8 mouse cellular contexts compared by ENCODE assay signal in genomic region chrX:71663374-71663773, GRCm38 (mm10). TPM values are rescaled to one million over a fixed set of nuclear protein-coding genes. Genes with fewer than 3 reads are reported as not detected.
DNase-seq lines count a peak whose midpoint lies in the region; ATAC-seq and TF ChIP-seq lines count a peak whose summit lies in the region.

TSS of gene Gpr50 (plus strand) at chrX:71663667.

- in situ Hi-C loops in ES-E14 (cut with MboI; ENCODE audit: low sequenced_read_pairs in 2 of 2, unreplicated experiment in 2 of 2) = loop anchor here (25.0 kb wide), 2 partner anchors 274 to 299 kb away; partner anchors contain the start of genes Fate1 (in 1 of the 2) and Prrg3 (in 1 of the 2)

- peak within 1 kb of the TSS; percentile 84 for H3K4me2 ChIP-seq in heart, embryonic 12.5 days
- H3K4me2 ChIP-seq in midbrain, embryonic 11.5 days = peak within 1 kb of the TSS; percentile 63

- H3K36me3 ChIP-seq in heart, embryonic 12.5 days = no peaks in the 10 kb centered on the region
- no peaks in the 10 kb centered on the region for H3K36me3 ChIP-seq in ES-E14 (ENCODE audit: control insufficient read depth, insufficient read depth, low read length, poor library complexity, severe bottlenecking)
- no peaks in the 10 kb centered on the region for H3K36me3 ChIP-seq in hindbrain, embryonic 10.5 days
- no peaks in the 10 kb centered on the region for H3K36me3 ChIP-seq in midbrain, embryonic 11.5 days (ENCODE audit: control insufficient read depth, insufficient read depth, low read length)

- H3K4me1 ChIP-seq in heart, embryonic 12.5 days (replicated peaks) = no peaks in the 10 kb centered on the region
- H3K4me1 ChIP-seq in ES-E14 (ENCODE audit: control insufficient read depth in 2 of 2, insufficient read depth in 2 of 2, low read length in 2 of 2, poor library complexity in 1 of 2) = no peaks in the 10 kb centered on the region
- no peaks in the 10 kb centered on the region for H3K4me1 ChIP-seq in hindbrain, embryonic 10.5 days (replicated peaks)
- H3K4me1 ChIP-seq in midbrain, embryonic 11.5 days (ENCODE audit: control insufficient read depth, insufficient read depth, low read length) = no peaks in the 10 kb centered on the region

- WGBS in heart, embryonic 12.5 days = 28% methylated on average over 9 of the region's 9 CpGs
- WGBS in hindbrain, embryonic 10.5 days = 23% methylated on average over 9 of the region's 9 CpGs
- WGBS in midbrain, embryonic 11.5 days = 27% methylated on average over 9 of the region's 9 CpGs

- peak within 1 kb of the TSS; percentile 55 for H3K4me3 ChIP-seq in heart, embryonic 12.5 days
- peak within 1 kb of the TSS; percentile 46 to 67 for H3K4me3 ChIP-seq in ES-E14 (ENCODE audit: insufficient read depth in 1 of 2, low read depth in 1 of 2, low read length in 2 of 2, poor library complexity in 1 of 2, severe bottlenecking in 1 of 2)
- peak within 1 kb of the TSS; percentile 54 for H3K4me3 ChIP-seq in hindbrain, embryonic 10.5 days
- peak within 1 kb of the TSS; percentile 42 for H3K4me3 ChIP-seq in midbrain, embryonic 11.5 days (ENCODE audit: low read depth, low read length)

- H3K9me3 ChIP-seq in heart, embryonic 12.5 days (replicated peaks) = peaks cover 15% of the 10 kb centered on the region
- no peaks in the 10 kb centered on the region for H3K9me3 ChIP-seq in ES-E14 (ENCODE audit: control insufficient read depth, insufficient read depth, low read depth, low read length)
- H3K9me3 ChIP-seq in hindbrain, embryonic 10.5 days = peaks cover 12% of the 10 kb centered on the region
- peaks cover 5% of the 10 kb centered on the region; the same call in 1 of the 2 replicates for H3K9me3 ChIP-seq in midbrain, embryonic 11.5 days (ENCODE audit: control insufficient read depth, low read length)

- no peak for DNase-seq in heart, postnatal 14 days
- DNase-seq in ES-E14 (ENCODE audit: low read depth, low spot score) = no peak
- DNase-seq in hindbrain, embryonic 10.5 days (ENCODE audit: low spot score) = peak; percentile 20
- peak; percentile 86 for DNase-seq in midbrain, embryonic 11.5 days (ENCODE audit: low spot score, missing footprints)
- no peak for DNase-seq in right cerebral cortex, postnatal 10 days (ENCODE audit: low spot score in 2 of 2)
- no peak for DNase-seq in layer of hippocampus, adult 11-12 months (ENCODE audit: low spot score)

- no peak for ATAC-seq in heart, embryonic 12.5 days (ENCODE audit: insufficient number of reproducible peaks, low FRiP score)
- ATAC-seq in midbrain, embryonic 11.5 days (ENCODE audit: low FRiP score) = 0 out of 2 replicates have a peak, but pooled peaks have one; percentile 37
- ATAC-seq in activated CD4-positive, CD25-positive, alpha-beta regulatory T cell, adult 4 months = no peak

- intact Hi-C loops in heart, postnatal 14 days (cut with DNase I) = no loop called here

- peaks cover 93% of the 10 kb centered on the region for H3K27me3 ChIP-seq in heart, embryonic 12.5 days (replicated peaks)
- H3K27me3 ChIP-seq in hindbrain, embryonic 10.5 days (ENCODE audit: insufficient read depth, poor library complexity, severe bottlenecking) = peaks cover 98% of the 10 kb centered on the region
- H3K27me3 ChIP-seq in midbrain, embryonic 11.5 days (ENCODE audit: control insufficient read depth, insufficient read depth, low read length) = peaks cover 48% of the 10 kb centered on the region

- H3K9ac ChIP-seq in heart, embryonic 12.5 days = peak within 1 kb of the TSS; percentile 41; the same call in 1 of the 2 replicates
- peak within 1 kb of the TSS; percentile 32; the same call in 1 of the 2 replicates for H3K9ac ChIP-seq in ES-E14 (ENCODE audit: insufficient read depth, low read depth, low read length, poor library complexity, severe bottlenecking)
- peak within 1 kb of the TSS; percentile 51; the same call in 1 of the 2 replicates for H3K9ac ChIP-seq in midbrain, embryonic 11.5 days (ENCODE audit: low read length)

- H3K27ac ChIP-seq in heart, embryonic 12.5 days (ENCODE audit: poor library complexity, severe bottlenecking) = no peak within 1 kb of the TSS
- H3K27ac ChIP-seq in ES-E14 (ENCODE audit: insufficient read depth, low read depth, low read length, poor library complexity, severe bottlenecking) = no peak within 1 kb of the TSS
- H3K27ac ChIP-seq in hindbrain, embryonic 10.5 days = no peak within 1 kb of the TSS
- no peak within 1 kb of the TSS for H3K27ac ChIP-seq in midbrain, embryonic 11.5 days (ENCODE audit: low read depth, low read length)

TF ChIP-seq in ES-E14, 5 proteins besides CTCF, POLR2A, EP300 and RAD21:
- no peak for TF ChIP-seq ZC3H11A (IDR thresholded peaks at IDR 0.05; ENCODE audit: borderline replicate concordance, low read depth, low read length)
- no peak for TF ChIP-seq CHD2 (IDR thresholded peaks at IDR 0.05; ENCODE audit: low read depth, low read length)
- TF ChIP-seq MAFK (IDR thresholded peaks at IDR 0.05; ENCODE audit: insufficient read depth, low read depth, low read length) = no peak
- no peak for TF ChIP-seq ZNF384 (IDR thresholded peaks at IDR 0.05; ENCODE audit: low read depth, low read length)
- no peak for TF ChIP-seq HCFC1 (IDR thresholded peaks at IDR 0.05; ENCODE audit: borderline replicate concordance, insufficient read depth, low read length)

RNA-seq across cellular contexts. Expression of gene Gpr50, which starts in this region (rescaled TPM):
- 1.3 and 1.5 TPM in 2 replicates for polyA plus RNA-seq in heart, embryonic 12.5 days (2016; fragmentation: Nextera tagmentation; extraction: Ambion mirVana)
- not detected for total RNA-seq in heart, postnatal 14 days (2021)
- total RNA-seq in ES-E14 (2012; rRNA removed) = 0.42 and 0.89 TPM in 2 replicates
- polyA plus RNA-seq in hindbrain, embryonic 10.5 days (2016; fragmentation: Nextera tagmentation; extraction: Ambion mirVana) = 1.4 and 3.0 TPM in 2 replicates
- polyA plus RNA-seq in midbrain, embryonic 11.5 days (2014; fragmentation: Nextera tagmentation; extraction: Ambion mirVana) = 3.1 and 3.4 TPM in 2 replicates
- polyA plus RNA-seq in activated CD4-positive, CD25-positive, alpha-beta regulatory T cell, adult 4 months (2017; shearing (Covaris generic)) = not detected

Comparison
In these comparisons a context has a peak if more than half of its experiments do, and no peak if none do; other contexts are left out.
1. DNase-seq: peak in hindbrain, embryonic 10.5 days (single experiment) and midbrain, embryonic 11.5 days (single experiment); none in heart, postnatal 14 days (0 of 2), ES-E14 (single experiment), right cerebral cortex, postnatal 10 days (0 of 2) and layer of hippocampus, adult 11-12 months (single experiment).
2. Peak in every context shown above with its lines, with median percentiles within 50 percentile points of each other: H3K4me3 ChIP-seq and H3K9ac ChIP-seq.